ENCODE assay signal across 8 mouse cellular contexts in genomic region chr19:16598653-16599297, GRCm38 (mm10).
DNase-seq lines count a peak whose midpoint lies in the region; ATAC-seq lines count a peak whose summit lies in the region.

No protein-coding gene starts in this region.

- H3K9me3 ChIP-seq in heart, embryonic 13.5 days = no peaks in the 10 kb centered on the region
- H3K9me3 ChIP-seq in lung, embryonic 16.5 days (ENCODE audit: control insufficient read depth, low read length) = no peaks in the 10 kb centered on the region
- no peaks in the 10 kb centered on the region for H3K9me3 ChIP-seq in stomach, embryonic 15.5 days

- H3K27ac ChIP-seq in heart, embryonic 13.5 days (replicated peaks) = no peak overlapping the region
- H3K27ac ChIP-seq in lung, embryonic 16.5 days (ENCODE audit: low read length) = no peak overlapping the region
- H3K27ac ChIP-seq in stomach, embryonic 15.5 days = no peak overlapping the region

- ATAC-seq in heart, embryonic 13.5 days (ENCODE audit: extremely low read depth, insufficient number of reproducible peaks, low FRiP score, low TSS enrichment) = no peak
- ATAC-seq in lung, embryonic 16.5 days (ENCODE audit: low read depth) = peak; percentile 81
- peak; percentile 61; the same call in 1 of the 2 replicates for ATAC-seq in stomach, embryonic 15.5 days (ENCODE audit: insufficient read depth, low FRiP score, low read depth)

- H3K9ac ChIP-seq in heart, embryonic 13.5 days = peak overlapping the region; percentile 47; the same call in 1 of the 2 replicates
- no peak overlapping the region; the same call in 1 of the 2 replicates for H3K9ac ChIP-seq in lung, embryonic 16.5 days (ENCODE audit: low read length)
- no peak overlapping the region for H3K9ac ChIP-seq in stomach, embryonic 15.5 days

- DNase-seq in A20 (ENCODE audit: low read depth, low spot score) (peak; percentile 62), R1 (ENCODE audit: low read depth, low spot score) (peak; percentile 28)
- no peak for DNase-seq in frontal cortex, postnatal 14 days (ENCODE audit: low spot score in 2 of 2)
- DNase-seq in layer of hippocampus, adult 9-10 months (ENCODE audit: low spot score) = no peak
- no peak for DNase-seq in thymus, postnatal 4 days

- peaks cover 10% of the 10 kb centered on the region; the same call in 1 of the 2 replicates for H3K27me3 ChIP-seq in heart, embryonic 13.5 days (replicated peaks)
- no peaks in the 10 kb centered on the region for H3K27me3 ChIP-seq in lung, embryonic 16.5 days (ENCODE audit: control insufficient read depth, insufficient read depth, low read depth, low read length)
- H3K27me3 ChIP-seq in stomach, embryonic 15.5 days (replicated peaks) = no peaks in the 10 kb centered on the region

- peak overlapping the region; percentile 53 for H3K4me2 ChIP-seq in heart, embryonic 13.5 days
- peak overlapping the region; percentile 26; the same call in 1 of the 2 replicates for H3K4me2 ChIP-seq in lung, embryonic 16.5 days (ENCODE audit: low read depth, low read length)
- H3K4me2 ChIP-seq in stomach, embryonic 15.5 days = peak overlapping the region; percentile 37

- WGBS in heart, embryonic 13.5 days = 39% methylated on average over 11 of the region's 11 CpGs
- 28% methylated on average over 11 of the region's 11 CpGs for WGBS in lung, embryonic 16.5 days
- 19% methylated on average over 11 of the region's 11 CpGs for WGBS in stomach, embryonic 15.5 days

- peaks cover 7% of the 10 kb centered on the region for H3K4me1 ChIP-seq in heart, embryonic 13.5 days
- H3K4me1 ChIP-seq in lung, embryonic 16.5 days (replicated peaks; ENCODE audit: control insufficient read depth, insufficient read depth, low read length) = peaks cover 7% of the 10 kb centered on the region
- H3K4me1 ChIP-seq in stomach, embryonic 15.5 days = peaks cover 11% of the 10 kb centered on the region

- H3K4me3 ChIP-seq in heart, embryonic 13.5 days = no peak overlapping the region
- H3K4me3 ChIP-seq in lung, embryonic 16.5 days (ENCODE audit: low read length) = no peak overlapping the region
- no peak overlapping the region for H3K4me3 ChIP-seq in stomach, embryonic 15.5 days (replicated peaks)

- no peaks in the 10 kb centered on the region for H3K36me3 ChIP-seq in heart, embryonic 13.5 days
- no peaks in the 10 kb centered on the region for H3K36me3 ChIP-seq in lung, embryonic 16.5 days (ENCODE audit: control insufficient read depth, insufficient read depth, low read length)
- no peaks in the 10 kb centered on the region for H3K36me3 ChIP-seq in stomach, embryonic 15.5 days

Comparison
In these comparisons a context has a peak if more than half of its experiments do, and no peak if none do; other contexts are left out.
1. DNase-seq: peak in A20 (single experiment) and R1 (single experiment); none in frontal cortex, postnatal 14 days (0 of 2), layer of hippocampus, adult 9-10 months (single experiment) and thymus, postnatal 4 days (single experiment).
2. Peak in every context shown above with its lines, with median percentiles within 50 percentile points of each other: H3K4me2 ChIP-seq.